Mouse (Mus musculus) lung, adult 2 months (tissue): ENCODE data around the gene Arhgap32.
"Not testable (repeated sequence)": the region's sequence is repeated elsewhere in the genome, so short reads cannot be mapped to it uniquely, and the experiment has no call there.

Experiments
- CTCF ChIP-seq: fragments of 200-500 bp; IDR thresholded peaks from 2 replicates; pipeline ENCODE4 v1.5.1; 2011; ENCODE audit warnings: mild to moderate bottlenecking, low read length, control low read depth; ENCODE audit not compliant: insufficient read depth
- POLR2A ChIP-seq: fragments of 200-500 bp; IDR thresholded peaks from 2 replicates; pipeline ENCODE4 v1.6.1; 2011; ENCODE audit warnings: low read depth, mild to moderate bottlenecking, control low read depth, low read length, borderline replicate concordance; ENCODE audit errors: extremely low read depth

DNA sequence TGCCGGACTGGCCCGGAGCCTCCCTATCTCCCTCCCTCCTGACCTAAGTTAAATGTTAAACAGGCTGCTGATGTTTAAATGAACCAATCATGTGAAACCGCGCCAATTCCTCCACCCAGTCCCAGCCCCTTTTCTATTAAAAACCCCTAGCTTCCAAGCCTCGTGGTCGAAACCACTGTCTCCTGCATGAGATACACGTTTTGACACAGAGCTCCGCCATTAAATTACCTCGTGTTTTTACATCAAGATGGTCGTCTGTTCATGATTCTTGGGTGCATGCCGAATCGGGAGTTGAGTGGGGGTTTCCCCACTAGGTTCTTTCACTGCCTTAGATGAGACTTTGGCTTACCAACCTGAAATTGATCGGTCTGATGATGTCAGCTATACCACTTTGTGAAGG is 5.3 kb downstream of the Arhgap32 start:
- TF ChIP-seq POLR2A, CTCF: not testable (repeated sequence)
